Mouse (Mus musculus) inflammation-experienced regulatory T-cells, adult 16 weeks (primary cell): ENCODE results near the gene Disp2. TPM values are rescaled to one million over a fixed set of nuclear protein-coding genes. Genes with fewer than 3 reads are reported as not detected.

Experiments
- polyA plus RNA-seq: library from polyadenylated mRNA; unstranded; fragments of 100-300 nt; shearing (Covaris generic); gene quantifications from one replicate; pipeline ENCODE4 v1.2.1, GENCODE M21; 2017

The Disp2 gene
- polyA plus RNA-seq: not detected

GRCm38 (mm10) chr2:118779504-118780480 is at the start of gene Disp2:
TSS of gene Disp2 (plus strand) at chr2:118779719.

DNA sequence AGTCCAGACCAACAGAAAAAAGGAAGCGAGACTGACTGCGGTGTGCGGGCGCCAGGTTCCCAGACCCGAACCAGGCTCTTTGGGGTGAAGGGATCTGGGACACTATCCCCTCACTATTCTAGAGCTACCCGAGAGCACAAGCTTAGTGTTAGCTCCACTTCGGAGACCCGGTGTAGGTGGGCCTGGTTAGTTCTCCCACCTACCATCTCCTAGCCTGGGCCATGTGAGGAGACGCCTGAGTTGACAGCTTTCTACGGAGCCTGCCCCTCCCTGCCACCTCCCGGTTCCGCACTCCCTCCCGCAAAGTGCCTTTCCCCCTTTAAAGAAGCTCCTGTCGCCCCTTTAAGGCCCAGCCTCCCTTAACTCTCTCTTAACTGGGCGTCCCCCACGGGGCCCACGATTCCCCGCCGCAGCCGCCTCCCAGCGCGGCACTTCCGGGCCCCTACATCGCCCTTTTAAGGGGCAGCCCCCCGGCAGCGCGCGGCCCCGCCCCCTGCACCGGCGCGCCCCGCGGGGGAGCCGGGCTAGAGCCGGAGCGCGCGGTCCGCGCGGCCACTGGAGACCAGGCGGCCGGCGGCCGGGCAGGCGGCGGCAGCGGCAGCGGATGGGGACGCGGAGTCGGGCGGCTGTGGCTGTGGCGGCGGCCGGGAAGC is 34.2 kb upstream of the Disp2 start, which contains the start of gene Inafm2:
Gene Inafm2 (plus strand): TSS at position 527 of the 653 bp plus-strand sequence.

DNA sequence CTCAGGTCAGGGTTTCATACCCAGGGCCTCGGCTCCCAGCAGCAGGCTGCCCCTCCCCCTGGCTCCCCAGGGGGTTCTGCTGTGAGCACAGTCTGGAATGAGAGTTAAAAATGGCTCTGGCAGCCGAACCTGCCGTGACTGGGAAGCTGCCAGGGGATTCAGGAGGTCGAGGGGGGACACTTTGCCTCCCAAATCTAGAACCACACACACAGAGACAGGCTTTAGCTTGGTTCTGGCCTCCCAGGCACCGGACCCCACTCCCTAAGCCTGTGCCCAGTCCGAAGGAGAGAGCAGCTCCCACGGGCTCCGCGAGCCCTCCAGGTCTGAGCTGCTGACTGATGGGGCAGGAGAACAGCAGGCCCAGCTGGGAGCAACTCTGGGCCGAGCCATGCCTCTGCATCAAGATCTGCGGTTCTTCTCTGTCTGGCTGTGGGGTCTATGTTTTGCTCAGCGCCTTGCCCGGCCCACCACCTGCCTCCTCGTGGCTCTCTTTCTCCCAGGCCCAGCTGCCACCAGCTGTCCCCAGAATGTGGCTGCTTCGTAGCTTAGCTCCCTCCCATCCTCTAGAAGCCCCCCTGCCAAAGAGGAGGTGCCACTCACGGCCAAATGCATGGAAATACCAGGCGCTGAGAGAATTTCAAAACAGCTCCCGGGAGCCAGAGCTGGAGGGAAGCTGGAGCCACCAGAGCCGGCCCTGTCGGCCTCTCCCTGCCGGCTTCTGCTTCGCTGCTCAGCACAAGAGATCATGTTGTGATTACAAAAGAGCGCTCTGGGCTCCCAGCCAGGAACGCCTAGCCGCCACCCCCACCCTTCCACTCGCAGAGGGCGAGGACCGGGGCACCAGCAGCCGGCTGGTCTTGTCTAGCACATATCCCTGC is 17.4 kb upstream of the Disp2 start, which contains the start of gene Ccdc9b:
Gene Ccdc9b (minus strand): TSS at position 756 of the 878 bp plus-strand sequence.

DNA sequence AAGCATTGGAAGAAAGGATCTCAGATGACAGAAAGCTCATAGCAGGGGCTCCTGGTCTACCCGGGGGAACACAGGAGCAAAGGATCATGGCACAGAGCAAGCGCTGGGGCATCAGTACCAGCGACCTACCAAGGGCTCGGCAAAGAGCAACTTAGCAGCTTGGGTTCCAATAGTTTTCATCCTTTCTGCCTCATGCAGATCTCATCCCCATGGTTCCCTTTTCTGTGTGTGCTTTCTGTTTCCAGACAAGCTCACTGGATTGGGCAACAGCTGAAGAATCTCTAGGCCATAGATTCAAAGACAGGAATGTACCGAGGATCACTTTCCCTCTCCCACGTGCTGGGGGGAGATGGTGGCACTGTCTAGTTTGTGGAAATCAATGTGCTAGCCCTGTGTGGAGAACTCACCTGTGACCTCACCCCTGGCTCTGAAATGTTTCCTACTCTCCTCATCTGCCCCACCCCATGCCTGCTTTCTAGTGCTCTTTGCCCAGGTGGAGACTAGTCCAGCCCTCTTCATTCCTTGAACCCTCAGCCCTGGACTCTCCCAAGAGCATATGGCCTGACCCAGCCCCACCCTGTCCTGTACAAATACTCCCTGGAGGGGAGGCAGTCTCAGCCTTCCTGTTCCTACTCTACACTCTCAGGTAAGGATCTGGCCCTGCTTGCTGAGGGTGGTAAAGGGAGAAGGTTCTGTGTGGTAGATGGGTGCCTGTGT is 7.2 kb upstream of the Disp2 start, which contains the start of gene Phgr1:
Gene Phgr1 (plus strand): TSS at position 612 of the 717 bp plus-strand sequence.

DNA sequence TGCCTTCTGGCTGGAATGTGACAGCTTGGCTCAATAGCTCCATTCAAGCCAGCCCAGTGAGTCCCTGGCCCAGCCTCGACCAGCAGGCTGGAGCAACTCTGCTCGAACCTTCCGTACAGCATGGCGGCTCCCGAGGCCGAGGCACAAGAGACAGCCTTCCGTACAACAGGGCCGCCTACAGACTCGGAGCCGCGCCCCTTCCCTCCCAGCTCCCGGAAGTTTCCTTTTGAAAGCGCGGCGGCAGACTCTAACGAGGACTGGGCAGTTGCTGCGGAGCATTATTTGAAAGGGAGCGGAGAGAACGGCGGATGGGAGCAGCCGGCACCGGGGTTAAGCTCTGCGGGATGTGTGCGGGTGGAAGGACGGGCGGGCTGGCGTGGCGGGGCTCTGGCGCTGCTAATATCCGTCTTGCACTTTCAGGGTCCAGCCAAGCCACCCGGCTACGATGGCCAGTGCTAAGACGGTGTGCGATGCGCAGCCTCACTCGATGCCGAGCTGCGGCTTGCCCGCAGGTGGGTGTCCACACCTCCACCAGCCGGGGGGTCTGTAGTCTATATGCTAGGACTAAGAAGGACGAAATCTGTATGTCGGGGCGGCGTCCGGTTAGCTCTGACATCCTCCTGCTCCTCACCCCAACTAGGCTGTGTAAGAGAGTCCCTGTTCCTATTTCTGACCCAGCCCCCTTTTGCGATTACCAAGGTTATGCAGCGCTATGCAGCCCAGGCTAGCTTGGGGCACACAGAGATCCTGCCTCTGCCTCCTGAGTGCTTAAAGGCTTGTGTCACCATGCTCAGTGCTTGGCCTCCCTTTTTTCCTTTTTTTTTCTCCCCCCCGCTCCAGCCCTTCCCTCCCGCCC is 34.7 kb downstream of the Disp2 start, which contains the start of gene Knstrn:
Gene Knstrn (plus strand): TSS at position 23 of the 856 bp plus-strand sequence.

Other genes with a start within 250 kb of the Disp2 start
- 2.8 TPM for gene Bmf, start 230.0 kb upstream of the Disp2 start, polyA plus RNA-seq
- gene Bub1b, start 181.5 kb upstream of the Disp2 start, polyA plus RNA-seq: 9.4 TPM
- gene Pak6, start 116.4 kb upstream of the Disp2 start, polyA plus RNA-seq: 0.07 TPM
- gene Ankrd63, start 75.8 kb upstream of the Disp2 start, polyA plus RNA-seq: not detected
- gene Plcb2, start 51.3 kb upstream of the Disp2 start, polyA plus RNA-seq: 47.4 TPM
- gene Inafm2, start 34.0 kb upstream of the Disp2 start, polyA plus RNA-seq: 3.2 TPM
- not detected for gene Ccdc9b, start 17.1 kb upstream of the Disp2 start, polyA plus RNA-seq
- not detected for gene Phgr1, start 7.0 kb upstream of the Disp2 start, polyA plus RNA-seq
- 13.7 TPM for gene Knstrn, start 34.3 kb downstream of the Disp2 start, polyA plus RNA-seq
- gene Ivd, start 82.2 kb downstream of the Disp2 start, polyA plus RNA-seq: 84.0 TPM
- 2.2 TPM for gene Bahd1, start 120.7 kb downstream of the Disp2 start, polyA plus RNA-seq
- gene Chst14, start 146.8 kb downstream of the Disp2 start, polyA plus RNA-seq: 4.7 TPM
- 27.1 TPM for gene Ccdc32, start 249.7 kb downstream of the Disp2 start, polyA plus RNA-seq